Mouse (Mus musculus): ENCODE results near the gene Dock1.

The Dock1 gene

DNA sequence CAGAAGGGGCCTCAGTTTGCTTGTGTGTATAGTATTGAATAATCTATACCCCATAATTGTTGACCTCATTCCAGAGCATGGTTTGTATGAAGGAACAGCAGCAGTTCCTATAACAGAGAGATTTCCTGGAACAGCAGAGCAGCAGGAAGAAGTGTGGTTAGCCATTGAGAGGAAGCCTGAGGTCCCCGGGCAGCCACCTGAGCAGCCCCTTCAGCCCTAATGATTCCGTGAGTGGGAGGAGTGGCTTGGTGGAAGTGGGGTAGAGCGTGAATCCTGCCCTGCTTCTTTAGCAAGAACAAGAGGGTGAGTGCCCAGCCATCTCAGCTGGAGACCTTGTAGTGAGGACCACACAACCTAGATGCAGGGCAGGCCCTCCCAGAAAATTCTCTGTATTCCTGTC, 398.4 kb downstream of the Dock1 start:
- DNase-seq, result no peak

DNA sequence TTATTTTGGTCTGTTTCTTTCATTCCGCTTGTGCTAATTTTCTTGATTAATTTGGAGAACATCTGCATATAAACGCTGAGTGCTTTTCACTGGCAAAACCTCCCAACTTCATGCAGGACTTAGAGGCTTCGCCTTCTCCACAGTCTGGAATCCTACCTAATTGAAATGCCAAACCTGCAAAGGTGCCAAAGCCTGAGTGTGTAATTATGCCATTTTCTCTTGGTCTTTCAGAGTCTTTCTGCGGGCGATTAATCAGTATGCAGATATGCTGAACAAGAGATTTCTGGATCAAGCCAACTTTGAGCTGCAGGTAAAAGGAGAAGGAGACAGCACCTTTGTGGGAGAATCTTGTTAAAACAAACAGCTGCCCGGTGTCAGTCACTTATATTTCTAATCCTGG, 406.4 kb downstream of the Dock1 start:
- no peak for DNase-seq

DNA sequence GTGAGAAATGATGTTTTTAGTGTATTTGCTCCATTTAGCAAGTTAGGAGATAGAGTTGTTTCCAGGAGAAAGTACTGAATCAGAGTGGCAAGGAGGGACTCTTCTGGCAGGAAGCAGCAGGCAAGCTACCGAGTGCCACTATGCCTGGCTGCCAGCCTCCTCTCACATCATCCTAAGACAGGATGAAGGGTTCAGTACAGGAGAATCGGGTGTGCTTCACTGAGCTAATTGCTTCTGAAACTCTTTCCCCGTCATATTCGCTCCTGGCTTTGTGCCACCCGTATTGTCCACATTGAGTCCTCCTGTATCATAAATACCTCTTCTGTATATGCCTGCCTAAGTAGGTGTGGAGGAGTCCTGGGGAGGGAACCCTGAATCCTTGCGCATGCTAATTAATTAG, 406.9 kb downstream of the Dock1 start:
- no peak for DNase-seq

DNA sequence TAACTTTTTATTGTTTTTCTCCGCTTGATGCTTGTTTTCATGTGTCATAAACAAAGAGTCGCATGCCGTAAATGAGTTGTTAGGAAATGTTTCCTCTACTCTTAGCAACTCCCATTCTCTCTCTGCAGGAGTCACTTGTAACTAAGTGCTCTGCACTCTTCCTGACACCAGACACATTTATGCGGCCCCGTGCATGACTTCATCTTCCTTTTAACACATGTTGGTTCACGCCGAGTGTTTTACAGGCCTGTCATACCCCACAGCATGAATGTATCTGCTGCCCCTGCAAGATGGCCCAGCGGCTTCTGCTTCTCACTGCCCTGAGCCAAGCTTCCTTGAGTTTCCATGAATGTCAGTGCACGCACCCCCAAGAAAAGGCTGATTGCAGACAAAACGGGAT, 407.4 kb downstream of the Dock1 start:
- DNase-seq, result no peak

DNA sequence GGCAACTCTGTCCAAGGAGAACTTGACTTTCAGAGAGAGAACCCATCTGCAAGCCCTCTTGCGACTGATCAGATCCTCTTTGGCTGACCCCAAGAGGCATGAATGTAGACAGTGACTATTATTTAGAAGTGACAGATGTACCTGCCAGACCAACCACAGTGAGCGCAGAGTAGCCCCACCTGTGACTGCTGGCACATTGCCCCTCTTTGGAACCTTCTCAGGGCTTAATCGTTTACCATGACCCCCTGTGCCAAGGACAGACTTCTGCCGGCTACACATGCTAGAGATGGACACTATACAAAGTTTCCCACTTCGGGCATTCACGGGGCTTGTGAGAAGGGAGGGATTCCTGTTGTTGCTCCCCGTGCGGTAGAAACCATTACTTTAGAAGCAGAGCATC, 413.0 kb downstream of the Dock1 start:
- no peak for DNase-seq

DNA sequence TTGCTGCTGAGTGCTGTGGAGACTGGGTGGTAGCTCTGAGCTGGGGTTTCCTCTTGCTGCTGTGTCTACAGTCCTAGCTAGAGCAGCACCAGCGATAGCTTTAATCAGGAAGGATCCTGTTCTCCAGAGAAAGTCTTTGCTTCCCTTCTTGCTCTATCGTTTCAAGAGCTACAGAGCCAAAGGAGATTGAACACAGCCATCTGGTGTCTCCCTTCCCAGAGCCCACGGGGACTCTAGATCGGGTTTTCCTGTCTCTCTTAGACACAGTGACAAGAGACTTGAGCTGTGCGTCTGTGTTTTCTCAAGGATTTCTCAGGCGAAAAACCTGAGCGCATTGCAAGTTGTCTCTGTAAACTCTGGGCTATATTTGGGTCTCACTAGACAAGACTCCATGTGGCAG, 413.6 kb downstream of the Dock1 start:
- no peak for DNase-seq

DNA sequence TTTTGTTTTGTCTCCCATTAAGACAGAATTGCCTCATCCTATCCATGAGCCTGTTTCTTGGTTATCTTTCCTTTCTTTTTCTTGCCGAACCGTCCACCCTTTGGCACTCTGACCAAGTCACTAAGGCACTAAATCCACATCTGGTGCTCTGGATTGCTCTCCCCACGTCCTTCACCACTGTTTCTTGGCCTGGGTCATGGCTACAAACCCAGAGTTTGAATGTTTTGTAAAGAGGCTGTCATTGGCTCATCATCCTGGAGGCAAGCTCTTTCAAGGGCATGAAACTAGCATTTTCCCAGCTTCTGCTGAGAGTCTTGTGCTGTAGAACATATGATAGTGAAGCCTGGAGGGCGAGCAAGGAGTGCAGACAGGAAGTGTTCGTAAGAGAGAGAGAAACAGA, 416.1 kb downstream of the Dock1 start:
- DNase-seq, result no peak

DNA sequence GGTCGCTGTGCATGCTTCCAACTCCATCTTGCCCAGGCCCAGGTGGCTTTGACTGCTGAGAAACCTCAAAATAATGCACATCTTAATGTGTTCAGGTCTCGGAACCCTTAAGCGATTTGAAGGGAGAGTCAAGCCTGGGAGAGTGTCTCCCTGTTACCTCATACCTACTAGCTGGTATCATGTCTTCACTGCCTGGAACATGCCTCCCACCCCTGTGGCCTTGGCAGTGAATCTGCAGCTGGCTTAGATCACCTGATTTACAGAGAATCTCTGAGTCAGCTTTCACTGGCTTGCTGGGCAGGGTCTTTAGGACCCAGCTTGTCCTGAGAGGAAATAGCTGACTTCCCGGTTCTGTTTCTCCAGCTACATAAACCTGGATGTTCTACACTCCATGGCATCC, 419.2 kb downstream of the Dock1 start:
- DNase-seq, result no peak

DNA sequence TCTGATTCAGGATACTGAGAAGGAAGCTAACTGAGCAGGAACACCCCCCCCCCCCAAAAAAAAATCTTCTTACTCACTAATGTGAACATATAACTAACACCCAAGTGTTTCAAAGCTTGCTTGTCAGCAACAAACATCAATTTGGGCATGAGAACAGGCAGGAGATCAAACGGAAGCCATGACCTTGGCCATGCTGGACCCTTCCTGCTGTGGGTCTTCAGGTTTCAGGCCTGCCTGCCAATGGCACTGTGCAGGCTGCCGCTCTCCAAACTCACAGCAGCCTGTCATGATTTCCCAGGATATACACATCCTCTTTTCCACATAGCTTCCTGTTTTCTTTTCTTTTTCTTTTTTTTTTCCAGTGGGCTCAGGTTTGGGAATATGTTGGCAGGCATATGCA, 423.4 kb downstream of the Dock1 start:
- no peak for DNase-seq

DNA sequence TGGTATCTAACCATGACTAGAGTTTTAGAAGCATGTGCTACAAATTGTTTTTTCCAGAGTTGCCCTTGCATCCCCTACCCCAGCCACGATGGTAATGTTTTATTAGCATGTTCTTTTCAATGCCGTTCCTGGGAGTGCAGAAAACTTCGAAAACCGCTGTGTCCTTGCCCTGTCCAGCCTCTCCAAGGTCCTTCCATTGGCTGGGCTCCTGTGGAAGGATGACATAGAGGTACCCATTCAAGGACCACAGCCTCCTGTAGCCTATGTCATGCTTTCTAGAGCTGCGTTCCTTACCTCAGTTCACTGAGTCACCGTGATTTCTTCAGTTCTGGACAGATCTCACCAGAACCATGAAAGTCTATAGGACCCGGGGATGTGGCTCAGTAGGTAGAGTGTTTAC, 431.5 kb downstream of the Dock1 start:
- no peak for DNase-seq

DNA sequence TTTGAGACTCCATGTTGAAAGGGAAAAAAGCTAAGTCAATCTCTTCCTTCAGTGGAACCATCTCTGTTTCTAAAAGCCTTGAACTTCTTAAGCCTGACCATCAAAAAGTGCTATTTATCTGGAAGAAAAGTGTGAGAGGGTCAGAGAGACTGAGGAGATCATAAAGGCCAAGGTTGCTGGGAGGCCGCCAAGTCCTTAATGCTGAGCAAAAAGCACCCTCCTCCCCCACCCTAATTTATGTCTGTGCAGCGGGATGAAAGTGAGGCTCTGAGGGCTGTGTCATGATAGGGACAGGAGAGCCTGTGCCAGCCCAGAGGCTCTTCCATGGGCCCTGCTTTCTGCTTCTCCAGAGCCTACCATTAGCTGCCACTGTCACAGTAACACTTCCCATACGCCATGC, 436.1 kb downstream of the Dock1 start:
- no peak for DNase-seq

DNA sequence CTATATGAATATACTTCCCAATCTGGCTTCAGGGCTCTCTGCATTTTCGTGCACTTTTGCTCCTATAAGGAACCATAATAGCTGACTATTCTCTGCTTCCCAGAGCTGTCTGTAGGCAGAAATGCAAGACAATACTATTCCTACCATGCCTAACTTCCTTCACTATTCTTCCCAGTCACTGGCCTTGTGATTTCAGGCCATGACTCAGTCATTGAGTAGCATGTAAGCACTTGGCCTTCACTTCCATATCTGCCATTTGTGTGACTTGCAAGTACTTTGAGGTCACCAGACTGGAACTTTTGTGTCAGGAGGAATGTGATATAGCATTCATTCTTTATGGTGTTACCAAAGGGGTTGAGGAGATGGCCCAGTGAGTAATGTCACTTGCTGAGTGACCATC, 439.9 kb downstream of the Dock1 start:
- no peak for DNase-seq

DNA sequence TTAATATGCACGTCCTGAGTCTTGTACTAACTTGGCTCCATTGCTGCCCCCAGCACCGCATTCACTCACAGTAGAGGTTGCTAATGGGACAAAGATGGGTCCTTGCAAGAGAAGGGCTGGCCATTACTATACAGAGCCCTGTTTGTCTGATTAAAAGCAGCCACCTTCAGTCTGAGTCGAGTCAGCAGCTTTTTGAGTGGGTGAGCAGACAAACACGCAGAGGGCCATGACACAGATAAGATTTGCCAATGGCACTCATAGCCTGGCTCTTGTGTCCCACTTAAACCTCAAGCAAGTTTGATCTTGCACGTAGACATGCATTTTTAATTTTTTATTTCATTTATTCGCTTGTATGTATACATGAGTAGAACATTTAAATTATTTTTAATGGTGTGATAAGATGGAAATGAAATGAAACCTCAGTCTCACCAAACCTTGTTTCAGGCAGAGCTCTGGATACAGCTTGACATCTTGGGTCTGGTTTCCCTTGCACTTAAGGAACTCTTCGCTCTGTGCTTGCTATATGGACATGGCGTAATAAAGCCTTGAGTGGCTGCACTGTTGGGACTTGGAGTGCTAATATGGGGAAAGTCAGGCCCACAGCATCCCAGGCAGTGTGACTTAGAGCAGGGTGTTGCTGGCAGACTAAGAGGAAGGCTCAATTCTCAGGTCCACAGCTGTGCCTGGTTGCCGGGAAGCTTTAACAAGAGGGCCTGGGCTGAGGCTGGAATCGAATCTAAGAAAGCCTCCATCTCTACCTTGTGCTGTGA, 455.0 kb downstream of the Dock1 start:
- no peak for DNase-seq

DNA sequence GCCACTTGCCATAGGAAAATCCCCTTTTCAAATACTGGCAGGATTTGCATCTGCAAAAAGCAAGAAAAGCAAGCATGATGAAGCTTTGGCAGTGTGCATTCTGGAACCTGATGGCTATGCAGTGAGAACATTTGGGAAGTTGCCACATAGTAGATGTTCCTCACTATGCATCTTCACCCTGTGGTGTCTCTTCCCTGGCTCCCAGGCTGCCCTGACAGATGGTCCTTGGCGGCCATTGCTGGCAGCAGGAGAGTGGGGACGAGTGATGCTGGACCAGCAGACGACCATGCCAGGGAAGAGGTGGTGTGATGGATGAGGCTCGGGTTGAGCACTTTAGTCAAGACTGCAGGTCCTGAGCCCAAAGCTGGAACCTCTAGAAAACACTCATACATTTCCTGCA, 462.0 kb downstream of the Dock1 start:
- DNase-seq, result no peak

DNA sequence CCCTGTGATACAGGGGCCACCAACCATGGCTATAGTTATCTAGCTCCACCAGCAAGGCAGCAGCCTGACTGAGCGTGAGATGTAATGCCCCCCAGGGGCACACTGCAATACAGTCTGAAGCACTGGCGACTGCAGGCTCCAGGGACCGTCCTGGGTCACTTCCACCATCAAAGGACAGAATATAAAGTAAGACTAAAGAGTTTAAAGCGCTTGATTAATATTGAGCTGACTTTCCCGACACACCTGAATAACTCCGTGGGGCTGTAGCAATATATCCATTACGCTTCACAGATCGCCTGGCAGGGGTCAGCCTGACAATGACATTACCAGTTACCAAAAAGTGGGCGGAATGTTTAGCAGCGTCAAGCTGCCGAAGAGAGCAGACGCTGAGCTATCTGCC, 464.2 kb downstream of the Dock1 start:
- no peak for DNase-seq

DNA sequence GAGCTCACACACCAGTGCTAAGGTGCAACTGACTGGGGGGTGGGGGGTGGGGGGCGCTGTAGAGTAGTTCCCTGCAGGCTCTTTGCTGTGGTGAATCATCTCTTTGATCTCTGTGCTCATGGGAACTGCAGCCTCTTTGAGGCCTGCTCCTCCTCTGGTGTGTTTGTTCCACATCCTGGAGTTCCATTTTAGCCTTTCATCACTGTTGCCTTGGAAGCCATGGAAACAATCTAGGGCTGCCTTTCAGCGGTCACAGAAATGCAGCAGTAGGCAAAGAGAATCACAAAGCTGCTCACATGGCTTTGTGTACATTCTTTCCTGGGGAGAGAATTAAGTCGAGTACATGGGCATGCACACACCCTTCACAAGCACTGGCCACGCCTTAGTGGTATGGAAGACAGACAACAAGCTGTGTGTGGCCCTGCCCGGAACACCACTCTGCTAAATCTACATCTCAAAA, 468.7 kb downstream of the Dock1 start:
- DNase-seq, result no peak

DNA sequence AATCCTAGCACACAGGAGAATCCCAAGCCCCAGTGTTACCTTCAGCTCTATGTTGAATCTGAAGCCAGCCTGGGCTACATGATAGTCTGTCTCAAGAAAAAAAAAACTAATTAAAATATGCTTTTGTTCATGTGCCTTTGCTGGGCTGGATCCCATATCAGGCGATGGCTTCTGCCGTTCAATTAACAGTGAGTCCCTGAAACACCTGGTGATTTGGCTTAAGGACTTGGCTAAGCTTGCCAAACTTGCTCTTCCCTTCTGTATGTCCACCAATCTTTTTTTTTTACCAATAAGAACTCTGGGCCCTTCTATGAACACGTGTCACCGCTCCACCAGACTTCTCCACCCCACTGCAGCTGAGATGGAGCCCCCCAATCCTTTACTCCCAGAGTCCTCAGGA, 474.3 kb downstream of the Dock1 start:
- no peak for DNase-seq

DNA sequence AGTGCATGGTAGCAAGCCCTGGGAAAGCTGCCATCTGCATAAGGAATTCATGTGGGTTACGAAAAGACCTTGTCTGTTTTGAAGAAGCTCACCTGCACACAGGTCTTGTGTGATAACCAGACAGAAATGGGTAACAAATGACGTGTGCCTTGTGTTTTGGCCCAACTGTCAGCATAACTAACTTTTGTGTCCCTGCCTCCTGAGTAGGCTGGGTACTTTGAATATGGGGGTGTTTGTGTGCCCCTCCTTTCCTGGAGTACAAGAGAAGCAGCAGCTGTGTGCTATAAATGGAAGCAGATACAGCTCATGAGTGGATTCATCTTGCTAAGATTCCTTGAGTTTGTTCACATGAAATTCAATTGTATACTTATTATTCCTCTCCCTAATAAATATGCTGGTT, 480.5 kb downstream of the Dock1 start:
- DNase-seq, result no peak

DNA sequence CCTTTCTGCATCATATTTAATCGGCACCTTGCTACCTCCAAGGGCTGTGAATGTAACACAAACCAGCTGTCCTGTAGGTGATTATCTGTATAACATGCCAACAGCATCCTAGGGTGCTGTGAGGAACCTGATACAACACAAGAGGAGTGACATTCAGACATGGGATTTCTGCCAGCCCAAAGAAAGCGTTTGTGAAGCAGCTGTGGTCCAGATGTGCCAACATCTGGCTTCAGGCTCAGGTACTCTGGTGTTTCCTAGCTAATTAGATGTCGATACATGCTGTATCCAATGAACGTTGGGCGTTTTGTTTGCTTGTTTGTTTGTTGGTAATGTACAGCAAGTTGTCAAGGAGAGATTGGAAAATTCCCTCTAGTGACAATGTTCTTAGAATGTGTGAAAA, 487.1 kb downstream of the Dock1 start:
- no peak for DNase-seq

DNA sequence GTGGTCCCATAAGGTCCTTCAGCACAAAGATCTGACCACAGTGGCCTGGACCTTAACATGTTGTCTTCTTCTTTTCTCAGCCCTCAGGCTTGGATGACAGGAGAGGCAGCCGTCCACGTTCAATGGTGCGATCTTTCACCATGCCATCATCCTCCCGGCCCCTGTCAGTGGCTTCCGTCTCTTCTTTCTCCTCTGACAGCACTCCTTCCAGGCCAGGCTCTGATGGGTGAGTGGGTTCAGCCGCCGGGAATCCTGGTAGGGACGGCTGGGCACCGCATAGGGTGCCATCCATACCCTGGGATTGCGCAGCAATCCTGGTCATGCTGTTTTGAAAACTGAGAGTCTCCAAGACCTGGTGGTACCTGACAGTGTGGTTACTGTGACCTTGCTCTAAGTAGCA, 487.9 kb downstream of the Dock1 start:
- no peak for DNase-seq

DNA sequence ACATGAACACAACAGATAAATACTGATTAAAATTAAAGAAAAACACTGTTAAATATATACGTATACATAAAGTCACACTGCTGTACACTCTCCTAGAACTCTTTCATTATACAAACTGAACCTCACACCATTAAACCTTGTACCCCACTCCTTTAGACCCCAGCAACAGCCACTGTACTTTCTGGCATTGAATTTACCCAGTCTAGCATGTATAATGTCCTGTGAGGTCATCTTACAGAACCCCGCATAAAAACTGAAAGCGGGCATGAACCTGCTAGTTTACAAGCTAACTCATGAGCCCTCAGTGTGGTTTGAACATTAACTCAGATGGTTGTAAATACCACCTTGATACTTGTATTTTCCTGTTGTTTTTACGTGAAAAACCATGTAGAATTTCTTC, 489.2 kb downstream of the Dock1 start:
- no peak for DNase-seq

DNA sequence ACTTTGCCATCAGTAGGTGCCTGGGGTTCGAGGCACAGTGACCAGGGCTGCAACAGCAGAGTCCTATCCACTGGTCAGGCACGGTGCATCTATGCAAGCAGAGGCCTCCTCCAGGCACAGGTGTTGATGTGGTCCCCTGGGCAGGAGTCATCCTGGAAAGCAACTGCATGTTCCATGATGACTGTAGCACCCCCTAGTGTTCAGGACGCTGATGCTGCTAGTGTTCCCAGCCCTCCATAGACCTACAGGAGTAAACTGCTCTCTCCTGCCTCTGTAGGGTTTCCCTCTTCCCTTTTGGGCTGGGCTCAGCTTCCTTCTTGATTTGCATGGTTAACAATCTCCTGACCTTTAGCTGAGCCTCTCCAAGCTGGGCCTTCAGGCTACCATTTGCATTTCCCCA, 494.7 kb downstream of the Dock1 start:
- DNase-seq, result peak; percentile 13

DNA sequence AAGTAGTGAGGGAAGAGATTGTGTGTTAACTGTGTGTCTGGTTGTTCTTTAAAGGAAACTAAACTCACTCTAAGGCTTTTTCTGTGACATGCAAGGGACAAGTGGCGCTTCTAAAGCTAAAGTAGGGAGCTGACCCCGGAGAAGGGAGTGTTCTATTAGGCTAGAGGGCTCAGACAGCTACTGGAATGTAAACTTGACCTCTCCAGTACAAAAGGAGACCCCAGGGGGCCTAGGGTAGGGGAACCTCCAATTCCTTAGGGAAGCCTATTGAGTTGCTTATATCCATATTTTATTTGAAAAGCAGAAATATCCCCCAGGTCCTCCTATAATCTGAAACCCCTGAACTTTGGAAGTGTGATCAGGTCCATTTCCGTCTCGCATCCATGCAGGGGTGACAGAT, 499.5 kb downstream of the Dock1 start:
- no peak for DNase-seq

DNA sequence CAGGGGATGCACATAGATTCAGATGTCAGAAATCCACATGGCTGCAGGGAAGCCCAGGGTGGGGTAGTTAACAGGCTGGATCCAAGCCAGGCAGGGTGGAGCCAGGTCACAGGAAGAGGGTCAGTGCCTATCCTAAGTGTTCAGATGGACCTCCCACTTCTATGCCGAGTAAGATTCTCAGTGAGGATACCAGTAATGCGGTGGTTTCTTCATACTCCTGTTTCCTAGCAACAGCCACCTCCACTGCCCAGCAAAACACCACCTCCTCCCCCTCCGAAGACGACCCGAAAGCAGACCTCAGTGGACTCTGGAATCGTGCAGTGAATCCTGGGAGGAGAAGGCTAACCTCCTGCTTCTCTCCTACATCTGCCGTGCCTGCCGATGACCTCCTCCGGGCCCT, 501.8 kb downstream of the Dock1 start:
- no peak for DNase-seq

DNA sequence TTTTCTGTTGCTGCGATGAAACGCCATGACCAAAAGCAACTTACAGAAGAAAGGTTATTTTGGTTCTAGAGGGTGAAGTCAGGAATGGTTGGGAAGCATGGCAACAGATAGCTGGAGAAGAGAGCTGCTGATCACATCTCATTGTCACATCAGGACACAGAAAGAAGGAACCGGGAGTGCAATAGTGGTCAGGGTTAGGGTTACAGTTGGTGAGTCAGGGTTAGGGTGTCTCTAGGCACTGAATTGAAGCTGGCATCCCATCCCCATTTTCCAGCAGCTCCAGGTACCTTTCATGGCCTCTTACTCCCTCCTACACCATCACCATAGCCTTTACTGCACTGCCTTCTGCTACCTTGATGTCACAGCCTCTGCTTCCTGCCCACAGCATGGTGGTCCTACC, 523.7 kb downstream of the Dock1 start:
- no peak for DNase-seq

DNA sequence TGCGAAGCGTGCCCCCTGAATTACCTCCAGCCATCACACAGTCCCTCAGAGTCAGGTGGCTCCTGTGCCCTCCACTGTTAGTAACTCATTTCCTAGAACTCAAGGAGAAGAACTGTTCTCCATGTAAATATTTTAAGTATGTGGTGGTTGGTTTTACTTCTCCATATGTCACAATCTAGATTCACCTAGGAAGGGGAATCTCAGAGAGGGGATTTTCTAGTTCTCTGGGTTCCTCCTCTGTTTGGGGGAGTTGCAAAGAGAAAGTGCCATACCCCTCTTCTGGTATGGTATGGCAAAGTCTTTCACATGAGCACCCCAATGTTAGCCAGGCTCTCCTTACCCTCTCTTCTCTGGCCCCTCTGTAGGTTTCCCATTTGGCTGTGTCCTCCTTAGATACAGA, 525.2 kb downstream of the Dock1 start:
- DNase-seq, result no peak
